Mouse (Mus musculus) gastrocnemius, postnatal 4 days (tissue): ENCODE measurements around the gene Wdr93. TPM values are rescaled to one million over a fixed set of nuclear protein-coding genes. Genes with fewer than 3 reads are reported as not detected.

ENCODE experiments used
- DNase-seq, 2 experiments: peaks; one replicate each; pipeline ENCODE4 v3.0.0; 2021 to 2022; ENCODE audit warnings: low spot score in 2 of 2, mixed read lengths in 2 of 2
- long read RNA-seq, 2 experiments: library from polyadenylated mRNA; stranded (forward); transcript quantifications; one replicate each; pipeline ENCODE4 v2.0.0; 2021
- total RNA-seq, 2 experiments: library from RNA; stranded (reverse); gene quantifications; 2 replicates each; pipeline ENCODE4 v1.2.3; 2021

Gene Wdr93
- total RNA-seq = under 1 TPM; 0.20 to 0.67 TPM
- long read RNA-seq, experiment 1 = 0 reads
- long read RNA-seq, experiment 2, partial matches to known transcripts = 0 of 1 reads
- long read RNA-seq, experiment 2, other reads (novel, unspliced or antisense) = 1 of 1 reads

DNA sequence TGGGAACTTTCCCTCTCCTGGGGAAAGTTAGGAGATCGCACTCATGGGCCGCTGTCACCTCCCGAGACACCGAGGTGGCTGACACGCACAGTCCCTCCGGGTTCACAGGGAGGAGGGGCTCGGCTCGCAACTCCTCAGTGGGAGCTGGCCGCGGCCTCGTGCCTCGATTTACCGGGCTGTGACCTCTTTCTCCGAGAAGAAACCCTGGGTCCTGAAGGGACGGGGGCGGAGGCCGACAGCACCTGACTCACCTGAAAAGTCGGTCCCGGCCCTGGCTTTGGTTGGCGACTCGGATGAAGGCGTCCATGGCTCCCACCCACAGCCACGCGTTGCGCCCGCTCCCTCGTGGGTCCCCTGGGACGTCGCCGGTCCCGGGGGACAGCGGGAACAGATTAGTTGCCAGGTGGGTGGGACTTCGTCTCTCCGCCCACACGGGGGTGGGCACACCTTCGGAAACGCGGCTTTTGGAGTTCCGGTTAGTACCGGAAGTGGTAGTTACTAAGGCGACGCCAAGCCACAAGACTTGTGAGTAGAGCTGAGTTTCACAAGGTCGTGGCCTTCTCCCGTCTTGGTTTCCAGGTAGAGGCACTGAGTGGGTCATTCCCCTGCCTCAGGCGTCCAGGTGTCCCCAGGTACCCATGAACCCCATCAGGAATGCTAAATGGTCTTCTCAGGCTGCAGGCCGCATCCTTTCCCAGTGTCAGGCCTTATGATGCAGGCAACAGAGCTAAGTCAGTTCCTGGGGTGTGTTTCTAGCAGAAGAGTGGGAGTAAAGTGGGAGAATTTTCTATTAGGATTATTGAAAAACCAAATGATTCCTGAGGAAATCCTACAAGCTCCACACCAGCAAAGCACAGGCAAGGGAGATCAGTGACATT lies at the start of gene Wdr93, which contains the start of gene Pex11a:
Gene Wdr93, plus strand, starts transcription at position 505 of the 878 bp plus-strand sequence.
Gene Pex11a, minus strand, starts transcription at position 473 of the 878 bp plus-strand sequence.
- peak; percentile 38 to 58 for DNase-seq

DNA sequence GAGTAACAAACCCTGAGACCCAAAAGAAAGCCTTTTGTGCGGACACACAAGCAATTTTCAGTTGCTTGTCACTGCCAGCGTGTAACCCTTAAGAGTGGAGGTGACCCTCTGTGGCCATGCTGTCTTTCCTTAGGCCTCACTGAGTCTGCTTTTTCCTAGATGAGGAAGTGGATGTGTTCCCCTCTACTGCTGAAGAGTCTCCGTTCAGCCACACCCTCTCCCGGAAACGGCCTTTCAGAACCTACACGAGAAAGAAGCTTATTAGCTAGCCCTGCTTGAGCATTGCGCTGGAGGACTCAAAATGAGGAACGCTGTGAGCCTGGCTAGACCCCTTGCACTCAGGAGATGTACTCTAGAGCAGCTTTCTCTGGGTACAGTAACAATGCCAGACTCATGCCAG lies 46.5 kb upstream of the Wdr93 start:
- DNase-seq = no peak

DNA sequence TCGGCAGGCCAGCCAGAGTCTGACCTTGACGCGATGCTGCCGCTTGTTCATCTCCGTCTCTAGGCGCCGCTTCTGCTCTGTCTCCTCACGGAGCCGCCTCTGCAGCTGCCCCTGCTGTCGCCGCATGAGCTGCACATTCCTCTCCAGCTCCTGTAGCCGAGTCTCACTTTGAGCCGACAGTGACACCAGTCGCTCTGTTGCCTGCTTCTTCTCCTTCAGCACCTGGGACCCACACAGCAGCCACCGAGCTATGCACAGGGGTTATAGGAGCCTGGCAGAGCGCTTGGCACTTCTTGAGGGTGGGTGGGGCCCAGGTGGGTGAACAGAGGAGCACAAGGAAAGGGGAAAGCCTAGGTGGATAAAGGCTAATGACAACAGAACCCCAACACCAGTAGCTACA lies 40.2 kb upstream of the Wdr93 start:
- DNase-seq = no peak

DNA sequence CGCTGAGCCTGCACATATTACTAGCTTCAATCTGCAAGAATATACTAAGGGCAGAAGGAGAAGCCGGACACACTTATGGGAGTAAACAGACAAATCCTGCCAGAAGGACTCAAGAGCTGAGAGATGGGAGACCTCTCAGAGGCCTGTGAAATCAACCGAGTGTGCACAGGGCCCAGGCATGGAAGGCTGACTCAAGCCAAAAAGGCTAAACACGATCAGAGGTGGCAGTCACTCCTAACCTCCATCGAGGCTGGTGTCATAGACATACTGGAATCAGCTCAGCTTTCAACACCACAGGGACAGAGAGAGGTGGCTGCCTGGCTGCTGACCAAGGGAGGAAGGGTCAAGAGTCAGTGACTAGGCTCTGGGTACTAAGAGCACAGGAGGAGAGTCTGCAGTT lies 37.8 kb upstream of the Wdr93 start:
- DNase-seq = no peak

DNA sequence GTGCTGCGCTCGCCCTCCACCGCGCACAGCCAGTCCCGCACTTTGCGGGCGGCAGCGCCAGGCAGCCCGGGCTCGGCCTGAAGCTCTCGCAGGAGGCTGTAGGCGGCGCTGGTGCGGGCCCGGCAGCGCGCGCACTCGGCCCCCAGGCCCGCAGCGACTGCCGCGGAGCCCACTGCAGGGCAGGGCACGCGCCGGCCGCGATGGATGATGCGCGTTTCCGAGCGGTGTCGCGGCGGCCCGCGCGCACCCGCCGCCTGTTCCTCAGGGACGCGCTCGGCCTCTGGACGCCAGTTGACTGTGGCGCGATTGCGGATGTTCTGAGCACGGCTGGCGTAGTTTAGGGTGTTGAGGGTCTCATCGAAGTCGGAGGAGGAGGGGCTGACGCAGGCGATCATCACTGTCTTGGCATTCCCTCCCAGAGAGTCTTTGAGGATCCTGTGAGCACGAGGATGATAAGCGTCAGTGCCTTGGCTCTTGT lies 32.8 kb upstream of the Wdr93 start:
- DNase-seq = no peak

DNA sequence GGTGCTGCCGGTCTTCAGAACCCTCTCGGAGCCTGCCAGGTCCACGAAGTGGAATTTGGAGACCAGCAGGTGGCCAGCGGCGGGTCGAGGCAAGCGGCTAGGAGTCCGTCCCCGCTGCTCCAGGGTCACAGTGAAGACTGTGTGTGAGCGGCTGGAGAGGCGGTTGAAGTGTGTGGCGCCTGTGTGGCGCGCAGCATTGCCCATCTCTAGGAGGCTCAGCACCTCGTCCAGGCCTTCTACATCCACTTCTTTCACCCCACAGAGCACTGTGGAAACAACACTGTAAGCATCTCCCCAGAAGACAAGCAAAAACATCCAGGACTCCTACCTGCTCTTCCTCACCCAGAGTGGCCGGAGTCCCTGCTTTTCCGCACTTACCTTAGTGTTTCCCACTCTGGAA lies 32.1 kb upstream of the Wdr93 start:
- DNase-seq = no peak

DNA sequence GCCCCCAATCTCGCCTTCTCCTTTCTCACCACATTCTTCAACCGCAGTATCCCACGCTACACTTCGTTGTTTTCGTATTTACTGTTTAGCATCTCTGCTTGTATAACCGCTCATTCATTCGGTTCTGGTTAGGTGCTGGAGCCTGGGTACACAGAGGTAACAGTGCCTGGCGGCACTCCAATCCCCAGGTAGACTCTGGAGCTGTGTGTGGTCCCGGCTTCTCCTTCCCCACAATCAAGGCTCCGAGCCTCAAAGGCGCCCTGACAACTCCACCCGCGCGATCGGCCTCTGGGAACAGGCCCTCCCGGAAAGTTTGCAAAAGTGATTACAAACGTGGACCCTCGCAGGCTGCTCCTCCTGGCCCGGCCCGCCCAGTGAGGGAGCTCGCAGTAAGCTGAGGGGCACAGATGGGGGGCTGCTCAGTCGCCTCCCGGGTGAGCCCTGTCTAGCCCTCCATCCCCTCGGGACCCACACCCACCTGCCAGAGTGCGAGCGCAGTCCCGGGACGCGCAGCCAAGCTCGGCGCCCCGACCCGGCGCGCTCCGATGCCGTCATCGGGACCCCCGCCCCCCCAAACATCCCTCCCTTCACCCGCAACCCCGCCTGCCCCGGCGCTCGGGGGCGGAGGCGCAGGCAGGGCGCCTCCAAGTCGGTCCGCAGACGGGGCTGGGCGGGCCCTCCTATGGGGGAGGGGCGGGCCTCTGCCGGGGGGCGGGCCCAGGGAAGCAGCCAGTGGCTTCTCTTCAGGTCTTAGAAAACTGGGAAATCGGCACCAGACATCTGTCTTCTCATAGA lies 27.6 kb upstream of the Wdr93 start, which contains the start of gene Kif7:
Gene Kif7, minus strand, starts transcription at position 534 of the 795 bp plus-strand sequence.
- DNase-seq = peak; percentile 84

DNA sequence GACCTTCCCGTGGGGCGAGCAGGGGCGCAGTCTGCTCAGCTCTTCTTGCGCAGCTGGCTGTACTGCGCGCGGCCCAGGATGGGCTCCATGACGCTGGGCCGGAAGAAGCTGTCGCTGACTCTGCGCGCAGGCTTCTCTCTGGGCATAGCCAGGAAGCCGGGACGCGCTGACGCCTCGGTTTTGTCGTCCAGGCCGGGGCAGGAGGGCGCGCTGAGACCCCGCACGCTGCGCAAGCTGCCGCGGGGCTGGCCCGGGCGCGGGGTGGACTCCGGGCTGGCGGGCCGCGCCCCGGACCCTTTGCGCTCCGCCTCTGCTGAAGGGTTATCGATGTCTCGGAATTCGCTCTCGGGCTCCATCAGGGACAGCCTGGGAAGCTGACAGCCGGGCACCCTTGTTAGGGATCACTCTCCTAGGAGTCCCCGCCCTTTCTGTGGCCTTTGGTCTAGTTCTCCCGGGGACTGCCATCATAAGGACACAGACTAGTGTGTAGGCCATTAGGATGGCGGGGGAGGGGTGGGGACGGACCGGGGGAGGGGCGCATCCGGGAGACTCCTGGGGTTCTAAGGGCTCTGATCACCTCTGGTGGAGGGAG lies 21.5 kb upstream of the Wdr93 start:
- DNase-seq = peak in 1 of 2 experiments; percentile 63

DNA sequence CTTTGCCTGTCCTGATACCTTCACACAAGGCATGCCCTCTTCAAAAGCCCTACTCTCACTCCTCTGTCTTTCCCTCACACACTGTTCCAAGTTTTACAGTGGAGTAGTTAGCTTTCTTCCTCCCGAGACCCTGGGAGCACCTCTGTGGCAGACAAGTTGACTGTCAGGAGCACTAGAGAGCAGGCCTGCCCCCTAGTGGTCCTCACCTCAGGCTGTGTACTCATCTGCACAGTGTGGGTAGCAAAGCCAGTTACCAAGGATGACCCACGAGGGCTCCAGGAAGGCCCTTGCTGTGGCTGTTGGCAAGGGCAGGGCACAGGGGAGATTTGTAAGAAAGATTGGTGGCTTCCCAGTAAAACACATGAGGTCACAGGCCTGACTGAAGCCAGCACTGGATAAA lies 15.9 kb upstream of the Wdr93 start:
- peak in 1 of 2 experiments; percentile 59 for DNase-seq

DNA sequence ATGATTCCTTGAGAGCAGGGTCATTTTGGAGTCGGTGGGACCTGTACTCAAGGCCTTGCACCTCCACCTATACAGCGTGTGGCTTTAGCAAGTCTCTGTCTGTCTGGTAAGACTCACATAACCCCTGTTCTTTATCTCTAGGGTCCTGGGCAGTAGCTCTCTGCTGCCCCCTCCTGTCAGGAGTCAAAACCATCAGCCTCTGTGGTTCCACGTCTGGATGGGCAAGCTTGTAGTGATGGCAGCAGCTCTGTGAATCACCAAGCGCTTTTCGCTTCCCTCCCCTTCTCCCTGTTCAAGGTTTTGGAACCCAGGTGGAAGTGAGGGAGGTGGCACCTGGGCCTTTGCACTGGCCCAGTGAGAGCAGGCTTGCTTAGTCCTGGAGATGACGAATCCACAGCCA lies 14.7 kb upstream of the Wdr93 start:
- peak in 1 of 2 experiments; percentile 50 for DNase-seq

DNA sequence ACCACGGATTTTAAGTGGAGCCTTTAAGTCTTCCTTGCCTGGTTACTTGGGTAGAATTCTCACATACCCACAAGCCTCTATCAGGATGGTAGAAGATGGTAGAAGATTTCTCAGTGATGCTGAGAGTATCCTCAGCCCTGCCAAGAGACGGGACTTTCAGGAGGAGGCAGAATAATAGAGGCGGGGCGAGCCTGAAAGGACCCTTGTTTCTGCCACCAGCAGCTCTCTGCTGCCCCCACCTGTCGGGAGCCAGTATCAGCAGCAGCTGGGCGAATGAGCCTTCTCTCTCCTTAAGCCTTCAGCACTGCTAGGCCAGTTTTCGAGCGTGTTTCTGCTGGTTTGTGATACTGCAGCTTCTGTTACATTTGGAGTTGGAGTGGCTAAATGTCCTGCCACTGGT lies 13.8 kb upstream of the Wdr93 start:
- DNase-seq = peak; percentile 60 to 62

DNA sequence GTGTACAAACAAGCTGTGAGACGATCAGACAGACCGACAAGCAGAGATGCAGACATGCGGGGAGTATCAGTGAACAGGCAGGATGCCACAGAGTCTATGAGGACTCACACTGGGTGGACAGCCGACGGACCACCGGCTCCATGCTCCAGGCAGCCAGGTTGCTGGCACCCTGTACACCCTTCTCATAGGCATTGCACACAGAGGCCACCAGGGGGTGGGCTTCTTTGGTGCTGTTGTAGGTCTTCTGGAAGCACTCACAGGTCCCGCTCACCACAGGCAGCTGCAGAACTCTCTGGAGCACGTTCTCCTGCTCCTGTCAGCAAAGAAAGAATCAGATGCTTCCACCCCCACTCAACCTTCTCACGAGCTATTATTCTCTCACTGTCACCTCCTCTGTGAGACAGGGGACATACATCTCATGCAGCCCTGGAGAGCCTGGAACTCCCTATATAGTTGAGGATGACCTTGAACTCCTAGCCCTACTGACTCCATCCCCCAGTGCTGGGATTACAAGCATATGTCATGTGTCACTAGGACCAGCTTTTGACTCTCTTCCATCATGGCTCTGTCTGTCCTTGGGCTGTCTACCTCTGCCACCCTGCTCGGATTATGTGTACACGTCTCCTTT lies 13.1 kb upstream of the Wdr93 start:
- no peak for DNase-seq

DNA sequence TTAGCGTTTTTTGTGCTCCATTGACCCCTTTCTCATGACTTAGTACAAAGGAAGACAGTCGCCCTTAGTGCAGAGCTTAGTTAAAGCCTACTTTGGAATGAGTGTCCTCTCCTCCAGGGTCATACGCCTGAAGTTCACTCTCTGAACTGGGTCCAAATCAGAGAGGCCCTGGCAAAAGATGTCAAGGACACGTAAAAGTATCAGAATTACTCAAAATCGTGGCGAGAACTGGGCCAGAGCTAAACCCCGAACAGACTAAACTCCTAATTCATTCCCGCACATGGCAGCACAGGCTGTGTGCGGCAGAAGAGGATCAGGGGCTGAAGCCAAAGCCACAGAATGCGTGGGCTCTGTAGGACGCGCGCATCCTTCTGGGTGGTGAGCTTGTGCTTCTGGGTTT lies 11.5 kb upstream of the Wdr93 start:
- no peak for DNase-seq

DNA sequence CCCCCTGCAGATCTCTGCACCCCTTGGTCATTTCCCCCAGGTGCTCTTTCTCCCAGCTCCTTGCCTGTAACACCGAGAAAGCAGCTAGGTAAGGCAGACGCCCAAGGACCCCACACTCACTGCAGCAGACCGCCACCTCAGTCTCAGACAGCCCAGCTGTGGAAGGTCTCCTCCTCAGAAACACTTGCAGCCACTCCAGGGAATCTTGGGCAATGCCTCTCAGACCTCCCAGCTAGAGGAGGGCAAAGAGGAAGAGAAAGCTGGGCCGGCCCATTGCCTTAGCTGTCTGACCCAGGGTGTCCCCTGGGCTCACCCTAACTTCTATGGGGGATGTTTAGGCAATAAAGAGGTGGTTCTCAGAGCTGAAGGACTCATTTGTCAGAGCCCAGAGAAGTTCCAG lies 10.3 kb upstream of the Wdr93 start, which contains the start of gene Plin1:
Gene Plin1, minus strand, starts transcription at position 282 of the 400 bp plus-strand sequence.
- DNase-seq = no peak

DNA sequence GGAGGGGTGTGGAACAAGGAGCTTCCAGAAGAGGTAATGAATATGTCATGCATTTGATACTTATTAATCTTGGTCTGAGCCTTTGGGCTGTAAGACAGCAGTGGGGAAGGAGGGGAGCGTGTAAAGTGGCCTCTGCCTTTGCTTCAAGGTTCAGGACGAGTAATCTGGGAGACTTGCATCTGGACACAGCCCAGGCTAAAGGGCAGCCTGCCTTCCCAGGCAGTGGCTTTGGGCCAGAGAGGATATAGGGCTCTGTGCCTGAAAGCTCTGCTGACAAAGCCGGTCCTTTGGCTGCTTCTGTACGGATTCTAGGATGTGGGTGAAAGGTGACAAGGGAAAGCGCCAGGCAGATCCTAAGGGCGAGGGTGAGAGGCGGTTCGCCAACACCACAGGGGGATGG lies 8.4 kb upstream of the Wdr93 start:
- DNase-seq = no peak

DNA sequence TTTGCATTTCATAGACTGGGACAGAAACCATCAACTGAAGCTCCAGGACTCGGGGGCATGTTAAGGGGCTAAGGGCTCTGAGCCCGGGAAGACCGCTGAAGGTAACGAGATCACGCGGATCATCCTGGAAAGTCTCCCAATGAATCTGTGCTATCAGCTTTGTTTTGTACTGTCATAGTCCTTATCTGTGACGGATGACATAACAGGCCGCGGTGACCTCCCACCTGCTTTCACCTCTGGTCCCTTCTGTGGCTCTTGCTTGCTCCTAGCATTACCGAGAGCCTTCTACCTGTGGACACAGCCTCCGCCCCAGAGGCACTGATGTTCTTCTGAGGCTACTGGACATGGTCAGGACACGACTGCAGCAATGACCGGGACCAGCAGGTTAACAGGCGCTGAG lies 6.5 kb upstream of the Wdr93 start:
- DNase-seq = no peak

DNA sequence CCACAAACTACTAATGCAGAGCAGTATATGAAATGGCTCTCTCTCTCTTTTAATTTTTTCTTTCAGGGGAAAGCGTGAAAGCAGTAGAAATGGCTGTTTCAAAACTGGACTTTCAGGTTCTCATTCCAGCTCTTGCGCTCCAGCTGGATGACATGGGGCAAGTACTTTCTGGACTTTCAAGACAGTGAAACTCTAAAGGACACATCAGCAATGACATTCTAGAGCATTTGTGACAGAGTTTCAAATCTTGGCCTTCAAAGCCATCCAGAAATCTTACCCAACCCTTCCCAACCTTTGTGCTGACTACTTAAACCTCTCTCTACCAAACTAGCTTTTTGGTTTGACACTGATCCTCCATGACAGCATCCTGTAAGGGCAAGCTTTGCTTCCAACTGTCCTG lies 4.0 kb upstream of the Wdr93 start:
- no peak for DNase-seq

DNA sequence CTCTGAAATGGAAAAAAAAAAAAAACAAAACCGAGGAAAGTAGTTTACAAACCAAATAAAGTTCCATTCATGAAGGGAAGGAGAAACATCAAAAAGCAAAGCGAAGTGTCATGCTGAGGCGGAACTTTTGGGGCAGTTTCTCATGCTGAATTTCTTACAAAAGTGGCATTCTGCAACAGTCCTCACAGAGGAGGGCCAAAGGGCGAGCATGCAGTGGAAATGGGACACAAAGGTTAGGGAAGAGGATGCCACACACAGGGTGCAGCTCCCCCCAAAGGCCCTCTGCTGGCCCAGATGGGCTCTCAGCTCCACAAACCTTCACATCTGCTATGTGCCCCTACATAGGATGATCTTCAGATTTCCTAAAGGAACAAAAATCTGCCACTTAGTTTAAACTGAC lies 2.7 kb upstream of the Wdr93 start:
- DNase-seq = no peak

DNA sequence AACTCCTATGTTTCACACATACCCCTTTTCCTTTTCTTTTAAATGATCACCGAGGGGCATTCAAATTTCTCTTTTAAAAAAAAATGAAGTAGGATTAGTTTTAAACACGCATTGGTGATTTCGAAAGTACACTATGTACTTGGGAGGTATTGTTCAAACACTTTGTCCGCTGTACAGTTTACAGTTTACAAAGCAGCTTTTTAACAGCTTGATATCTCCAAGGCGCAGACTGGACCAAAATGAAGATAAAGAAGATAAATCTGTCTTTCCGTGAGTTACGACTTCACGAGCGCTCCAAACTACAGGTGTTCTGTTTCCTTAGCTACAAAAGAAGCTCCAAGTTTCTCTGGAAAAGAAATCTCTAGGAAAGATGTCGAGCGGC lies 695 bp upstream of the Wdr93 start:
- DNase-seq = no peak

DNA sequence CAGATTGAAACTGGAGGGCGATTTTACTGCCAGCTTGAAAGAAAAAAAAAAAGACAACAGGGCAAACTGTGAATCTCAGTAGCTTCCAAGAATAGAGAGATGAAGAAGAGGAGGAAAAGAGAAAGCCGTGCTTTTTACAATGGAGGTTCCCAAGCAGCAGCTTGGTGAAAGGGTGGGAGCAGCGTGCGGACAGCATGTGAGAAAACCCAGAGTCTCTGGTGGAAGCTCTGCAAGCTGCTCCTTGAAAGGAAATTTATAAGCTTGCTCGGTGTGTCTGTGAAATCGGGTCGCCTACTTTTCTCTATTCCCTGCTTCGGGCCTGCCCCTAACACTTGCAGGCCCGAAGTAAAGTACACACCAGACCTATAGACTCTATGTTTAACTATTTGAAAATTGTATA lies 1.1 kb downstream of the Wdr93 start:
- DNase-seq = no peak

DNA sequence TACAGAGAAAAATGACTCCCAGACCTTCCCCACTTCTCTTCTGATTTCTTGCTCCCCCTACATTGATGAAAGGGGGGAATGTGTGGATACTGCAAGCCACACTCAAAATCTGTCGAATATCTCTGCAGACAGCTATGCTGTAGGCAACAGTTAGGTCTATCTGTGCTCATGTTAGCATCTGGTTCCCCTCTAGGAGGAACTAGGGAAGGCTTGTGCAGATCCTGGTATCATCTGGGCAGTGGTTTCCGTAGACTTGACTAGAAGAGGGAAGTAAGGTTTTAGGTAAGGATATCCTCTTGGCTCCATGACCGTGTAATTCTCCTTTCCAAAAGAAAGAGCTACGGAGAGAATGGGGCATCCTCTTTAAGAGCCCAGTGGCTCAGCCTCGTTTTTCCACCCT lies 1.6 kb downstream of the Wdr93 start:
- DNase-seq = no peak
